Mouse (Mus musculus): ENCODE results near the gene Atp6v1g3.

The Atp6v1g3 gene

GRCm38 (mm10) chr1:138273438-138273837 is at the start of gene Atp6v1g3:
Gene Atp6v1g3, plus strand, starts transcription at chr1:138273738.
- DNase-seq (ENCODE audit: extremely low spot score): no peak

GRCm38 (mm10) chr1:138233051-138233450 is 40.5 kb upstream of the Atp6v1g3 start:
- no peak for DNase-seq (ENCODE audit: extremely low spot score)

GRCm38 (mm10) chr1:138237252-138237651 is 36.3 kb upstream of the Atp6v1g3 start:
- DNase-seq (ENCODE audit: extremely low spot score): no peak

DNA sequence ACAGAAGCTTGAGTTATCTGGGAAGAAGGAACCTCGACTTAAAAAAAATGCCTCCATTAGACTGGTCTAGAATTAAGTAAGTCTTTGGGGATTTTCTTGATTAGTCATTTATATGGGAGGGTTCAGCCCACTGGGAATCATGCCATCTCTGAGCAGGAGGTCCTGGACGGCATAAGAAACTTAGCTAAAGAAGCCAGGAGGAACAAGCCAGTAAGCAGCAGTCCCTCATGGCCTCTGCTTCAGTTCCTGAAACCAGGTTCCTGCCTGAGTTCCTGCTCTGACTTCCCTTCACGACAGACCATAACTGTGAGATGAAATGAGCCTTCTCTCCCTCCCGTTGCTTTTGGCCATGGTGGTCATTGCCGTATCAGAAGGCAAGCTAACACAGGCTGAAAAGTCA is 29.6 kb upstream of the Atp6v1g3 start:
- DNase-seq (ENCODE audit: extremely low spot score): no peak

GRCm38 (mm10) chr1:138244485-138244884 is 29.1 kb upstream of the Atp6v1g3 start:
- DNase-seq (ENCODE audit: extremely low spot score): no peak

- no peak for DNase-seq (ENCODE audit: extremely low spot score)
These were observed 28.4 kb upstream of the Atp6v1g3 start for GRCm38 (mm10) chr1:138245103-138245502.

DNA sequence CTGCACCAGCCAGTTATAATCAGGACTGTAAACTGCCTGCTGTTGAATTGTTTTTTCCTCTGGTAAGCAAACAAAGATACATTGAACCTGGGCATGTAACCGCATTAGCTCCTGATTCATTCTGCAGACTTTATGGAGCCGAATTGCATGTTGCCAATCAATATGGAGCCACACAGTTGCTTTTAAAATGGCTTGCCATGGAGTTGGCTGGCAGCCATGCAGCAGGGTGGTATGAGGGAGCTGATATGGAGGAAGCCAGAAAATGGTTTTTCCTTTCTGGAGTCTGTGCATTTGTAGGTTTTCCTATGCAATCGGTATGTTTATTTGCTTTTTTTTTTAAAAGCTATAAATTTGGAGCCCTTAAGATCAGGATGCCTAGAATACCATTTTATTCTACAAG is 28.0 kb upstream of the Atp6v1g3 start:
- DNase-seq (ENCODE audit: extremely low spot score): no peak

- no peak for DNase-seq (ENCODE audit: extremely low spot score)
These were observed 26.9 kb upstream of the Atp6v1g3 start for GRCm38 (mm10) chr1:138246438-138247164.

GRCm38 (mm10) chr1:138247699-138248483 is 25.6 kb upstream of the Atp6v1g3 start:
- DNase-seq (ENCODE audit: extremely low spot score): no peak

GRCm38 (mm10) chr1:138248770-138249169 is 24.8 kb upstream of the Atp6v1g3 start:
- DNase-seq (ENCODE audit: extremely low spot score): no peak

DNA sequence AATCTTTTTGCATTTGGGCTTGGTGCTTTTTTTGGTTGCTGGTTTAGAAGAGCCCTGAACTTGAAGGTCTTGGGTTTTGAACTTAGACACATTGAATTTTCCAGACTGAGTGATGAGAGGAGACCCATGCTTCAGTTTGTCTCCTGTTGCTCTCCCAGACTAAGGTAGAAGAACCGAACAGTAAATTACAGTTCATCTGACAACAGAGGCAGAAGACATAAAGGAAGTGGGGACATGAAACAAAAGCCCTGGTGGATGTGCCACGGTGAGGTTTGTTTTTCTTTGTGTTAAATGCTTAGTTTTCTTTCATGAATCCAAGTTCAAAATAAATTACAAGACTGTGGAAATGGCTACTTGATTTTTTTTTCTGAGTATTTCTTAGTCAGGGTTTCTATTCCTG is 22.6 kb upstream of the Atp6v1g3 start:
- DNase-seq (ENCODE audit: extremely low spot score): no peak

- no peak for DNase-seq (ENCODE audit: extremely low spot score)
These were observed 17.3 kb upstream of the Atp6v1g3 start for GRCm38 (mm10) chr1:138256172-138256789.

GRCm38 (mm10) chr1:138258758-138259157 is 14.8 kb upstream of the Atp6v1g3 start:
- DNase-seq (ENCODE audit: extremely low spot score): no peak

- DNase-seq (ENCODE audit: extremely low spot score): no peak
These were observed 12.0 kb upstream of the Atp6v1g3 start for GRCm38 (mm10) chr1:138261520-138261919.

- DNase-seq (ENCODE audit: extremely low spot score): no peak
These were observed 11.1 kb upstream of the Atp6v1g3 start for GRCm38 (mm10) chr1:138262408-138262807.

- no peak for DNase-seq (ENCODE audit: extremely low spot score)
These were observed 6.0 kb upstream of the Atp6v1g3 start for GRCm38 (mm10) chr1:138267465-138268055.

DNA sequence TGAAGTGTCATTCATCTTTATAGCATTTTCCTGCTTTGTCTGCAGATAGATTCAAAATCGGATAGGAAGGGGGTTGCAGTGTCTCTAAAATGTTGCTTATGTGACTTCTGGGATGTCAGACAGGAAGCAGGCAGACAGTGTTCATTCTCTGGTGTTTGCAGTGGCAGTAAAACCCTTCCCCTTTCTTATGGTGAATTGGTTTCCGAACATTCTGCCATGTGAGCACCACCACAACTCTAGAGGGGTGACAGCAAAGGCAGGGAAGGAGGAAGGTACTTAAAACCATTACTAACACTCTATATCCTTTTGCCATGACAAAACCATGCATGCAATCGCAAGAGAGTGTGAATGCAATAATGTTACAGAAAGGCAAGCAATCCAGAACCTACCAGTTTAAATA is 1.4 kb downstream of the Atp6v1g3 start:
- no peak for DNase-seq (ENCODE audit: extremely low spot score)

GRCm38 (mm10) chr1:138275859-138276258 is 2.3 kb downstream of the Atp6v1g3 start:
- DNase-seq (ENCODE audit: extremely low spot score): no peak

GRCm38 (mm10) chr1:138281139-138281538 is 7.6 kb downstream of the Atp6v1g3 start:
- no peak for DNase-seq (ENCODE audit: extremely low spot score)

DNA sequence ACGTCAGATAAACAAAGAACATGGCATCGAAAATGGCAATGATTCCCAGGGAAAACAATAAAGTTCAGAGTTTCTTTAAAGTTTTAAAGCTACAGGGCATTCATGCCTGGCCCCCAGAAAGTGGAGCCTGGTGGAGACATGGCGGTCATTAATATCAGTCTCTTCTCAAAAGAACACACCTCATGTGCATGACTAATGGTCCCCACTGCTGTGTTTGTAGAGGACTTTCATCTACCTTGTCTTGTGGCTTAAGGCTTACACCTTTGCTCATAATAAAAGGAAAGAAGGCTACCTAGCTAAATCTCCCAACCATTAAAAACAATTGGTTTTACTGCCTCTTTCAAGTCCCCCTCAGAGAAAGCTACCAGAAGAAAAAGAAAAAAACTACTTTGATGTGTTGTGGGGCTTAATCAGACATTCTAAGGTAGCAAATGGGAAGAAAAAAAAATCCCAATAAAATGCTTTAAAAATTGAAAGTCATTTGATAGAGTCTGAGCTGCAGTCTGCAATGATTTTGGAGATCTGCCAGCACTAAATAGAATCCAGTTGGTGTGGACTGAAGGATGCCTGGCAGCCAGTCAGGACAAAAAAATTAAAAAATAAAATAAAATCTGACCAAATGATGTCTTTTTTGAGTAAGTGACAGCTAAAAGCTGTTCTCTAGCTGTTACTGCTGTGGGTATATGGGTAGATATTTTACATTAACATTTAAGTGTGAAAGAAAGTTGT is 9.0 kb downstream of the Atp6v1g3 start:
- DNase-seq (ENCODE audit: extremely low spot score): no peak

GRCm38 (mm10) chr1:138287665-138288064 is 14.1 kb downstream of the Atp6v1g3 start:
- DNase-seq (ENCODE audit: extremely low spot score): no peak

DNA sequence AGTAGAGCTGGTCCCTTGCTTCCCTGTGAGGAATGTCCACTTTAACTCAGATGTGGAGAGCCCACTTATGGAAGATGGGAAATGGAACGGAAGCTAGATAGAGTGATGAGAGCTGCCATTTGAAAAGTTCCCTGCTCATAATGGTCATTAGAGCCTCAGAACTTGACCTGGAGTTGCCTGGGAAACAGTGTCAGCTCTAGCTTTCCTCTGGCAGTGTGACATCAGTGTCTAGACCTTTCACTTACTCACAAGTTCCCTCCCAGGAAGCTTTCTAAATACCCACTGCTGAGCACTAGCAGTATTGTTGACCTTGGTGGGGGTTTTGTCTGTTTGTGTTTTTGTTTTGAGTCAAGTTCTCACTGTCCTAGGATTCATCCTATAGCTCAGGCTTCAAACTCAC is 15.2 kb downstream of the Atp6v1g3 start:
- DNase-seq (ENCODE audit: extremely low spot score): no peak

Data from embryo, embryonic 9.5 days (tissue).